Mouse (Mus musculus) megakaryocyte, embryonic 14.5 days (primary cell): Measurements from ENCODE around the gene Snx32. TPM values are rescaled to one million over a fixed set of nuclear protein-coding genes. Genes with fewer than 3 reads are reported as not detected.

Source experiments
- H3K27me3 ChIP-seq: replicated peaks from 2 replicates; pipeline ENCODE3; 2012; ENCODE audit warnings: inconsistent platforms
- H3K36me3 ChIP-seq: replicated peaks from 2 replicates; pipeline ENCODE3; 2012; ENCODE audit warnings: low read length, inconsistent platforms, mixed read lengths
- H3K4me1 ChIP-seq: 2 replicates; pipeline ENCODE4 v1.6.1; 2012; ENCODE audit warnings: inconsistent platforms
- H3K4me3 ChIP-seq: replicated peaks from 2 replicates; pipeline ENCODE3; 2012; ENCODE audit warnings: moderate library complexity, mild to moderate bottlenecking, inconsistent platforms
- H3K9me3 ChIP-seq: 2 replicates; pipeline ENCODE4 v1.6.1; 2012; ENCODE audit warnings: inconsistent platforms
- FLI1 ChIP-seq: IDR thresholded peaks from 2 replicates; pipeline ENCODE4 v1.6.1; 2012; ENCODE audit warnings: low read length, inconsistent platforms, mixed read lengths
- GATA1 ChIP-seq: IDR thresholded peaks from 3 replicates; pipeline ENCODE4 v1.6.1; 2012; ENCODE audit warnings: mixed read lengths, low read length, inconsistent platforms, borderline replicate concordance
- polyA plus RNA-seq: library from polyadenylated mRNA; stranded (reverse); fragments of >175 nt; gene quantifications from 2 replicates; pipeline ENCODE4 v1.2.3, GENCODE M21; 2012; ENCODE audit warnings: low replicate concordance; ENCODE audit not compliant: insufficient read depth

Gene Snx32
- polyA plus RNA-seq, 1 experiment: 3.6 TPM

GRCm38 (mm10) chr19:5543362-5543761 lies 33.0 kb upstream of the Snx32 start:
- Histone ChIP-seq H3K4me3 (no peak overlapping the region), H3K9me3 (no peaks in the 10 kb centered on the region), H3K36me3 (no peaks in the 10 kb centered on the region), H3K27me3 (peaks cover 55% of the 10 kb centered on the region), H3K4me1 (peaks cover 7% of the 10 kb centered on the region)
- no peak for TF ChIP-seq FLI1
- TF ChIP-seq GATA1: no peak

- peaks cover 2% of the 10 kb centered on the region; the same call in 1 of the 2 replicates for H3K9me3 ChIP-seq
- H3K4me1 ChIP-seq: peaks cover 11% of the 10 kb centered on the region
- peaks cover 42% of the 10 kb centered on the region for H3K27me3 ChIP-seq
- TF ChIP-seq FLI1 (no peak), GATA1 (no peak)
- H3K4me3 ChIP-seq: no peak overlapping the region
- H3K36me3 ChIP-seq: peaks cover 6% of the 10 kb centered on the region
These were observed 28.4 kb upstream of the Snx32 start for GRCm38 (mm10) chr19:5538786-5539185.

- Histone ChIP-seq H3K4me3 (no peak overlapping the region), H3K27me3 (peaks cover 27% of the 10 kb centered on the region), H3K4me1 (peaks cover 22% of the 10 kb centered on the region), H3K36me3 (peaks cover 3% of the 10 kb centered on the region), H3K9me3 (peaks cover 2% of the 10 kb centered on the region; the same call in 1 of the 2 replicates)
- TF ChIP-seq FLI1 (no peak), GATA1 (no peak)
These were observed 22.2 kb upstream of the Snx32 start for GRCm38 (mm10) chr19:5532520-5532919.

- Histone ChIP-seq H3K9me3 (no peaks in the 10 kb centered on the region), H3K36me3 (peaks cover 2% of the 10 kb centered on the region), H3K4me3 (no peak overlapping the region), H3K27me3 (peaks cover 29% of the 10 kb centered on the region), H3K4me1 (peaks cover 21% of the 10 kb centered on the region)
- TF ChIP-seq GATA1: no peak
- no peak for TF ChIP-seq FLI1
These were observed 19.8 kb upstream of the Snx32 start for GRCm38 (mm10) chr19:5530138-5530524.

GRCm38 (mm10) chr19:5529325-5530137 lies 19.2 kb upstream of the Snx32 start:
- Histone ChIP-seq H3K27me3 (peaks cover 28% of the 10 kb centered on the region), H3K4me3 (peak overlapping the region; percentile 88), H3K9me3 (no peaks in the 10 kb centered on the region), H3K4me1 (peaks cover 17% of the 10 kb centered on the region), H3K36me3 (no peaks in the 10 kb centered on the region)
- no peak for TF ChIP-seq FLI1
- no peak for TF ChIP-seq GATA1

DNA sequence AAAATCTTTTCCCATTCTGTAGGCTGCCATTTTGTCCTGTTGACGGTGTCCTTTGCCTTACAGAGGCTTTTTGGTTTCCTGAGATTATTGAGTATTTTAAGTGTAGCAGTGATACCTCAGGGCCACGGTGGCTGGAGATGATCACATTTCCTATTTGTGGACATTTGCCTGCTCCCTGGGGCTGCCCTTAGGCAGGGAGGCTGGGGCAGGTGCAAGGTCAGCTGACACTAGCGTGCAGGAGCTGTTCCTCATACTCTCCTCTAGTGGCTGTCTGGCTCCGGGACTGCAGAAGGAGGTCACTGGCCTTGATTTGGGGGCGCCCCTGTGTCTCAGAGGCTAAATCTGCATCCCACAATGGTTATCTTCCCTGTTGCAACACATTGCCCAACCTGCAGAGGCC lies 14.9 kb upstream of the Snx32 start:
- no peaks in the 10 kb centered on the region for H3K36me3 ChIP-seq
- TF ChIP-seq FLI1 (no peak), GATA1 (no peak)

DNA sequence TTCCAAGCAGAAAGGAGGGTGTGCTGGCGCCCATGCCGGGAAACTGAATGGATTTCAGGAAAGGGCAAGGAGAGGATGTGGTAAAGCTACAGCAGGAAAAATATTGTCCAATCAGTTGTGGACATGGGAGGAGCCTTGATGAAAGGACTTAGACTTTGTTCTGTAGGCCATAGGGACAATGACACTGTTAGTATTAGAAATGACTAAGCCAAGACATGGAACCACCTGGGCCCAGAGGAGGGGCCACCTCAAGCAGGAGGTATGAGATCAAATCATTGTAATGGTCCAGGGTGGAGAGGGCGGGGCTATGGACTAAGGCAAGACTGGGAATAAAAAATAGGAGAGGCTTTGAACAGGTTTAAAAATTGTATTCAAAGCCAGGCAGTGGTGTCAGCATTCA lies 8.4 kb upstream of the Snx32 start:
- no peaks in the 10 kb centered on the region for H3K9me3 ChIP-seq
- peaks cover 5% of the 10 kb centered on the region for H3K36me3 ChIP-seq
- peaks cover 11% of the 10 kb centered on the region for H3K27me3 ChIP-seq
- no peak overlapping the region for H3K4me3 ChIP-seq
- peaks cover 26% of the 10 kb centered on the region for H3K4me1 ChIP-seq
- no peak for TF ChIP-seq FLI1
- no peak for TF ChIP-seq GATA1

More for the DNA sequence above, 14.9 kb upstream of the Snx32 start:
- H3K4me1 ChIP-seq: peaks cover 17% of the 10 kb centered on the region
- H3K27me3 ChIP-seq: peaks cover 18% of the 10 kb centered on the region
- no peaks in the 10 kb centered on the region for H3K9me3 ChIP-seq
- H3K4me3 ChIP-seq: no peak overlapping the region

- Histone ChIP-seq H3K27me3 (peaks cover 5% of the 10 kb centered on the region), H3K36me3 (peaks cover 5% of the 10 kb centered on the region), H3K9me3 (no peaks in the 10 kb centered on the region), H3K4me3 (no peak overlapping the region), H3K4me1 (peaks cover 37% of the 10 kb centered on the region)
- TF ChIP-seq FLI1 (no peak), GATA1 (no peak)
These were observed 6.7 kb upstream of the Snx32 start for GRCm38 (mm10) chr19:5516906-5517505.

GRCm38 (mm10) chr19:5515840-5516777 lies 5.8 kb upstream of the Snx32 start:
- H3K4me1 ChIP-seq: peaks cover 46% of the 10 kb centered on the region
- H3K4me3 ChIP-seq: no peak overlapping the region
- H3K27me3 ChIP-seq: peaks cover under 1% of the 10 kb centered on the region
- no peaks in the 10 kb centered on the region for H3K9me3 ChIP-seq
- peaks cover 5% of the 10 kb centered on the region for H3K36me3 ChIP-seq
- TF ChIP-seq GATA1 (no peak), FLI1 (no peak)
